Mouse (Mus musculus) brown adipose tissue, adult 24 weeks (tissue): ENCODE results near the gene Gbgt1. TPM values are rescaled to one million over a fixed set of nuclear protein-coding genes. Genes with fewer than 3 reads are reported as not detected.

ENCODE experiments used
- H3K27ac ChIP-seq: fragments of 200-500 bp; replicated peaks from 2 replicates; pipeline ENCODE4 v1.5.1; 2012; ENCODE audit warnings: low read depth, mild to moderate bottlenecking, low read length
- H3K4me1 ChIP-seq: fragments of 200-500 bp; 2 replicates; pipeline ENCODE4 v1.6.1; 2012; ENCODE audit warnings: low read length, mixed read lengths; ENCODE audit not compliant: control insufficient read depth, insufficient read depth, insufficient read length
- H3K4me3 ChIP-seq: fragments of 200-500 bp; 2 replicates; pipeline ENCODE4 v1.5.1; 2012; ENCODE audit warnings: low read depth, mild to moderate bottlenecking, low read length, moderate library complexity; ENCODE audit not compliant: insufficient read depth
- polyA plus RNA-seq: library from polyadenylated mRNA; stranded (reverse); fragments of >200 nt; gene quantifications from 2 replicates; pipeline ENCODE4 v1.2.4, GENCODE M21; 2012; ENCODE audit not compliant: missing spikeins, insufficient read depth, insufficient read length

Gbgt1 gene
- polyA plus RNA-seq, 1 experiment: not detected

DNA sequence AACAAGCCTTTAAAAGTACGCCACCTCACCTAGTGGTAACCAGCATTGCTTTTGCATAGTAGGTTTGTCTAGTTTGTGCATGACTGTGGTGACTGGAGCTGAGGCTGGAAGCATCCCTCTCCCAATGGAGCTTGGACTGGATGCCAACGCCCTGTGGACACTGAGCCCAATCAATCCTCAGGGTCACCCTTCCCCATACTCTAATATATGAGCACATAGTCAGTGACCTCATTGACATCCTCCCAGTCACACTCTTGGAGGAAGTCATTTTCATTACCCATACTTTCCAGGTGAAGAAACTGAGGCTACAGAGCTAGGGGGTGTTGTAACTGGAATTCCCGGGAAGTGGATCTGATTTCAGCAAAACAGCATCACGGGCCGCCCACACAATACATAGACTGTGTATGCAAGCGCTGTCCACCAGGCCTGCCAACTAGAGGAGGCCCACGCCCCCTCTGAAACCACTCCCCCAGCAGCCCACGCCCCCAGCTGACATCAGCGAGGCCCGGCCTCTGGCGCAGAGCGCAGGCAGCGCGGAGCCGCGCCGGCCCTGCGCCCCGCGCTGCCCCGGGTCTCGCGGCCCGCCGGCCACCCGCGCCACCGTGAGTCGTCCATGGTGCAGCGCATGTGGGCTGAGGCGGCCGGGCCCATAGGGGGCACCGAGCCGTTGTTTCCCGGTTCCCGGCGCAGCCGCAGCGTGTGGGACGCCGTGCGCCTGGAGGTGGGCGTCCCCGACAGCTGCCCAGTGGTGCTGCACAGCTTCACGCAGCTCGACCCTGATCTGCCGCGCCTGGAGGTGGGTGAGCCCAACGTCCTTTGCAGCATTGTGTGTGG is 36.5 kb downstream of the Gbgt1 start:
- Histone ChIP-seq H3K27ac (peak overlapping the region; percentile 73), H3K4me1 (peaks cover 48% of the 10 kb centered on the region), H3K4me3 (peak overlapping the region; percentile 69)

DNA sequence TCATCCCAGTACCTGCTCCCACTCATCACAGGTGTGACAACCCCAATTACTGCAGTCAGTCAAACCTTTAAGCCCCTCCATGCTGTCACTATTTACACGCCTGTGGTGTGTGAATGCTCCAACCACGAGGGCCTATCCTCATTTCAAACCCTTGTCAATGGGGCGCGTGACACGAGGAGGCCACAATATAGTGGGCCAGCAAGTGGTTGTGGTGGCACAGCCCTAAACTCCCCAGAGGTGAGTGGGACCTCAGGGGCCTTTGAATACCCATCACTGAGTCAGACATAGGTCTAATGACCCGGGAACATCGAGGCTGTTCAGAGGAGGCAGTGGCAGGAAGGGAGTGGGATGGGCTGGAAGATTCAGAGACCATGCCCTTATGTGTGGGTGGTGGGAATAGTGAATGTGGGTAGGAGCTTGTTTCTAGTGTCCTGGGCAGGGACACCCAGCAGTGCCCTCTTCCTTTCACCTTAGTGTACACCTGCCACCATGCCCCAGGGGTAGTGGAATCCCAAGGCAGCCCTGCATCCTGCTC is 37.3 kb downstream of the Gbgt1 start:
- Histone ChIP-seq H3K4me3 (peak overlapping the region; percentile 69), H3K27ac (peak overlapping the region; percentile 73), H3K4me1 (peaks cover 54% of the 10 kb centered on the region)

DNA sequence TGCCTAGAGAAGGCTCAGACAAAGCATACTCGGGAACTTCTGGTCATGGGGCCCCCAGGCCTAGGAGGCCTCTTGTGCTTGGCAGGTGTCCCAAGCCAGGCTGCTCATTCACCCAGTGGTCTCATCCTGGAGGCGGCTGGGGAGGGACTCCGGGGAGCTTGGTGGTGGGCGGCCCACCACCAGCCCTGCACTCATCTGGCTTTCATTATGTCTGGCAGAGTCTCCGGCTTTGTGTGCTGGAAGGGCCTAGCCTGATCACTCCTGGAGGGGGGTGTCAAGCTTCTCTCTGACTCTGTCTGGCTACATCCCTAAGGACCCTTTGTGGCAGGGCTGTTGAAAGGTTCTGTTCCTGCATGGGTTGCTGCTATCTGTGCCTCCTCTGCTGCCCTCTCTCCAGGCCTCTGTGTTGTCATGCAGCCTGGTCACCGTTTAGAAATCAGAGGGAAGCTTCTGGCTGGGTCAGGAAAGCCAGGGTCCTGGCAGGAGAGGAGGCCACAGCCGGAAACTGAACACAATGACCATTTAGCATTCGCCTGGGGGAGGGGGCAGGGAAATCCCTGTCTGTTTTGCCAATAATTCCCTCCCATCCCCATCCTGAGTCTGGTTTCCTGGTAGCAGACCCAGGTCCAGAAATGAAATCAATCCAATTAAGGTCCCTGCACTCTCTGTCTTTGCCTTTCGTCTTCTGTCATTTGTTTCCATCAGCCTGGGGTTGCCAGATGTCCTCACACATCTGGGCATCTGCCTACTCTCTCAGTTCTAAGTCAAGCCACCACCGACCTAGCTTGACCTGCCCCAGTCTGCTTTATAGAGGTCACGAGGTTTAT is 38.0 kb downstream of the Gbgt1 start:
- Histone ChIP-seq H3K4me1 (peaks cover 55% of the 10 kb centered on the region), H3K4me3 (peak overlapping the region; percentile 69), H3K27ac (peak overlapping the region; percentile 73)

DNA sequence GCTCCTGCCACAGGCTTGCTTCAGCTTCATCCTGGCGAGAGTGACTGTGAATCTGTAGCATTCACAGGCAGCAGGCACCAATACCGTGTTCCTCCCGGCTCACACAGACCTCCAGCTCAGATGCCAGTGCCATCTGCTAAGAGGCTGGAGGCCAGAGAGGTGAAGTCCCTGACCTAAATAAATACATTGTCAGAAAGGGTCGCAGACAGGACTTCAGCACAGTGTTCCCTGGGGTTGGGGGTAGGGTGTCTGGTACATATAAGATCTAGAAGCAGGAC is 38.5 kb downstream of the Gbgt1 start:
- Histone ChIP-seq H3K27ac (peak overlapping the region; percentile 73; the same call in 1 of the 2 replicates), H3K4me1 (peaks cover 55% of the 10 kb centered on the region), H3K4me3 (peak overlapping the region; percentile 69)

DNA sequence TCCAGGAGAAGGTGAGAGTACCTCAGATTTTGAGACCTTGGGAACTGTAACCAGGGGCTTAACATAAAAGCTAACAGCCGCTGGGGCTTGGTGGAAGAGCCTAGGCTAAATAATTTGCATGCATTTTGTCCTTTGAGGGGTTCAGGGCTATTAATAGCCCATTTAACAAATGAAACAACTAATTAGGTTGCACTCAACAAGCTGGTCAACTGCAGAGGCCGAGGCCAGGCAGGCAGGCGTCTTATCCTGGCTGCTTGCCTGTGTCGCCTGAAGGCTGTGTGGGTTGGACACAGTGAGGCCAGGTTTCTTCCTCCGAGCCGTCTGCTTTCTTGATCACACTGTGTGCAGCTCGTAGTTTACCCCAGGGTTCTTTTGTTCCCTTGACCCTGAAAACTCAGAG is 39.0 kb downstream of the Gbgt1 start:
- Histone ChIP-seq H3K4me3 (peak overlapping the region; percentile 69), H3K27ac (0 out of 2 replicates have a peak overlapping the region, but pooled peaks have one; percentile 73), H3K4me1 (peaks cover 56% of the 10 kb centered on the region)

DNA sequence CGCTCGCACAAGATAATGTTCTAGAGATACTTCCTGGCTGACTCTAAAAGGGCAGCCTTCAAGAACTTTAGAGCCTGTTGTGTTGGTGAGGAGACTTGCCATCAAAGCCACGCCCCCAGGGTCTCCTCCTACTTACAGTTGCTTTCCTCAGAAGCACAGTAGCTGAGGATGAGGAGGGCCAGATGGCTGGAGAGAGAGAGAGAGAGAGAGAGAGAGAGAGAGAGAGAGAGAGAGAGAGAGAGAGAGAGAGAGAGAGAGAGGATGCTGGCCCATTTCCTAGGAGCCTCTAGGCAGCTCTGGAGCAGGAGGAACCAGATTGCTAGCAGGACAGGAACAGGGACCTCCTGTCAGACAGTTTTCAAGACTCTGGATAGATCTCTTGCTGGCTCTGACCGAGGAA is 39.5 kb downstream of the Gbgt1 start:
- H3K4me3 ChIP-seq: no peak overlapping the region
- peak overlapping the region; percentile 42 for H3K27ac ChIP-seq
- H3K4me1 ChIP-seq: peaks cover 59% of the 10 kb centered on the region

DNA sequence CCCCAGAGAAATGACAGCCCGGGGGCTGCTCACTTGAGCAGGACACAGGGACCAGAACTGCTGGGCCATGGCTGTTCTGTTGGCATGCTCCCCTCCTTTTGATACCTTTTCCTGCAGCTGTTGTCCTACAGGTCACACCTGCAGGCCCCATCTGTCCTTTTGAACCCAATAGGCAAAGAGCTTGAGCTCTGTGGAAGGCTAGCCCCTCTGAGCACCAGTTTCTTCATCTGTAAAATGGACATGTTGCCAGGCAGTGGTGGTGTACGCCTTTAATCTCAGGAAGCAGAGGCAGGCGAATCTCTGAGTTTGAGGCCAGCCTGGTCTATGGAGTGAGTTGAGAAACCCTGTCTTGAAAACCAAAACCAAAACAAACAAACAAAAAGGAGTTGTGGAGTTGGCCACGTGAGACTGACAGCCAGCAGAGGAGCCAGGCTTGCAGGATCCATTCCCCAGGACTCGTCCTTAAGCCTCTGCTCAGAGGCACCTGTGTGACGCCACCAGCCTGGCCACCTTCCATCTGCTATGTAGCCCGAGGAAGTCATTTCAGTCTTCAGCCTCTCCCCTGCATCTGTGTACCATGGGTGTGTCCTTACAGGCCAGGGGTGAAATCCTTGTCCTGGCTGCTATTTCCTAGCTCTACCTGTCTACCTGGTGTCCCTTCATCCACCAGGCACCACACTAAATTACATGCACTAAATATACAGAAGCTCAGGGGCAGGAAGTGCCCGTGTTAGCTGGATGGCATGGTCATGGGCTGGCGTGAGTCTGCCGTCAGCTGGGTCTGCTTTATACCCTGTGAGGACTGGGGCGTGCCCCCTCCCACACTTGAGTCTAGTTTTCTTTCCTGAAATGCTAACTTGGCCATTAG is 40.3 kb downstream of the Gbgt1 start:
- H3K4me3 ChIP-seq: no peak overlapping the region
- H3K4me1 ChIP-seq: peaks cover 59% of the 10 kb centered on the region
- peak overlapping the region; percentile 42; the same call in 1 of the 2 replicates for H3K27ac ChIP-seq

DNA sequence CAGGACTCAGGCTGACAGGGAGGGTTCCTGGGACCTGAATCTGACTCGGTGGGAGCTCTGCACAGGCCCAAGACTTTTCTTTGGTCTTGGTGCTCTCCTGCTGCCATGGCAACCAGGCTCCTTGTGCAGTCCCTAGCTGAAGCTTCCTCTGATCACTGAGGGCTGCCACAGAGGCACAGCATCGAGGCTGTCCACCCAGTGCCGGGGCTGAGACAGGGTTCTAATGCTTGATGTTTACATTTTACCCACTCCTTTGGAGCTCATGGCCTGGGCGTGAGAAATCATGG is 40.9 kb downstream of the Gbgt1 start:
- Histone ChIP-seq H3K4me3 (no peak overlapping the region), H3K27ac (no peak overlapping the region), H3K4me1 (peaks cover 59% of the 10 kb centered on the region)

DNA sequence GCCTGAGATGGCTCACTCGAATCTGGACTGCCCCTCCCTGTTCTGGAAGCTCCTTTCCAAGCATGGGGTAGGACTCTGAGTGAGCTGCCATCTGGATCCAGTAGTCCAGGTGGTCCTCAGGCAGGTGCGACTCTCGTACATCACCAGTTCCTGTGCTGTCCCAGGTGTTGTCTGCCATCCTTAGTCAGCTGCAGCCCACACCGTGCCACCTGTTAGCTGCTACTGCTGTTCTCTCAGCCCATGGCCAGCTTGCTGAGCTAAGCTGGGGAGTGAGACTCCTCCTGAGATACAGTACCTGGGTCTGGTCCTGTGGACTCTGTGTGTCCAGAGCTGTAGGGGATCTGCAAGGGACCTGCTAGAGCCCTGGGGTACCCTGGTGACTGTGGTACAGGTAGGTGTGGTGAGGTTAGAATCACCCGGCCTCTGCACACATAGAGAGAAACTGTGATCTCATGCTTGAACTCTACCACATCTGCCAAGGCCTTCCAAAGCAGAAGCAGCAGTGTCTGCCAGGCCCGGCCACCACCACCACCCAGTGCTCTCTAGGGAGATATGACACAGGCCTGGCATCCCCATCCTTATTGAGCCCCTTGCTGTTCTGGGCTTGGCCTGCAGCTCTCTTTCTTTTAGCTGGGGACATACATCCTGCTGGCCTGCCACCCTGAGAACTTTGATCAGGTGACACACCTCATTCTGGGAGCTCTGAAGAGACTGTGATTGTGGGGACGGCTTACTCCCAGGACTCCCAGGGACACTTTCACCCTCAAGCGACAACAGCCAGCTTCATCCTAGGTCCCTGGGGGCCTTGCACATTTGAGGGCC is 41.5 kb downstream of the Gbgt1 start:
- Histone ChIP-seq H3K4me3 (no peak overlapping the region), H3K27ac (0 out of 2 replicates have a peak overlapping the region, but pooled peaks have one; percentile 23), H3K4me1 (peaks cover 55% of the 10 kb centered on the region)

DNA sequence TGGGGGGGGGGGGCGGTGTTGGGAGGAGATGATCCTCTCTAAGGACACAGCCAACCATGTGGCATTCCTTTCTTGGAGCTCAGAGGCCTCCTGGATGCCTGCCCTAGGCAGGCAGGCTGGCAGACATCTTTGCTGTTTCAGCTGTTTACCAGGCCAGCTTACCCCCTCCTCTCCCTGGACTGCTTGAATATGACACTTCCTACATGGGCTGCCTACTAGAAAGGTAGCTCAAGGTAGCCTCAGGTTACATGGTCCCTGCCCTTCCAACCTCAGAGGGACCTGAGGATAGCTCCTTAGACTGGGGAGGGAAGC is 42.1 kb downstream of the Gbgt1 start:
- Histone ChIP-seq H3K4me1 (peaks cover 55% of the 10 kb centered on the region), H3K27ac (peak overlapping the region; percentile 65), H3K4me3 (no peak overlapping the region)

DNA sequence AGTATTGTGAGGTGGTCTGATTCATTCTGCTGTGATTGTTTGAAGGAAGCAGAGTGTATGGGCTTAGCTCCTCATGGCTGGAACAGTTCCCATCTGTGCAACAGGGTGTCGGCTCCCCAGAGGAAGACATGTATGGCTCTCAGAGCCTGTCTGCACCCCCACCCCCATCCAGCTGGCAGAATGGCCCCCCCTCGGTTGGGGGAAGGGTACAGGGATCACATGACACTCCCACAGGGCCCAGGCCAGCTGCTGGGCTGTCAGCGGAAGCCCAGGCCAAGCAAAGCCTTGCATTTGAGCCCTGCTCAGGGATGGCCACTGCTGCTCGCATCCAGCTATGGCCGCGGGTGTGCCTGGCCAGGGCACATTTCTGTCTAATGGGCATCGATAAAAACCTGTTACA is 42.5 kb downstream of the Gbgt1 start:
- Histone ChIP-seq H3K4me1 (peaks cover 55% of the 10 kb centered on the region), H3K4me3 (no peak overlapping the region), H3K27ac (peak overlapping the region; percentile 65)

DNA sequence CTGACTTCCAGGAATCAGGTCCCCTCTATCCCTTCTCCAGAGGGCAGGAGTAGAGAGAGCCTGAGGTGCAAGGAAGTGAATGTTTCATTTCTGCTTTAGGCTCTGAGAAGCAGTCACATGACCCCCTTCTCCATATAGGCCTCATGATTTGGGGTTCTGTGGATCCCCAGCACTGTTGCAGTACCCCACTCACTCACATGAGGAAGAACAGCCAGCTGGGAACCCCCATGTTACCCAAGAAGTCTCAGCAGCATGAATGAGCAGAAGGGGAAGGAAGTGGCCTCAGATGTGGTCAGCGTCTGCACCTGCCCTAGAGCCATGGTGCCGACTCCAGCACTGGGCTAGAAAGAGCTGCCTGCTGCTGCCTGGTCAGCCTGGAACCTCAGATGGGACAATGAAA is 43.3 kb downstream of the Gbgt1 start:
- H3K27ac ChIP-seq: peak overlapping the region; percentile 50
- peaks cover 55% of the 10 kb centered on the region for H3K4me1 ChIP-seq
- H3K4me3 ChIP-seq: no peak overlapping the region

DNA sequence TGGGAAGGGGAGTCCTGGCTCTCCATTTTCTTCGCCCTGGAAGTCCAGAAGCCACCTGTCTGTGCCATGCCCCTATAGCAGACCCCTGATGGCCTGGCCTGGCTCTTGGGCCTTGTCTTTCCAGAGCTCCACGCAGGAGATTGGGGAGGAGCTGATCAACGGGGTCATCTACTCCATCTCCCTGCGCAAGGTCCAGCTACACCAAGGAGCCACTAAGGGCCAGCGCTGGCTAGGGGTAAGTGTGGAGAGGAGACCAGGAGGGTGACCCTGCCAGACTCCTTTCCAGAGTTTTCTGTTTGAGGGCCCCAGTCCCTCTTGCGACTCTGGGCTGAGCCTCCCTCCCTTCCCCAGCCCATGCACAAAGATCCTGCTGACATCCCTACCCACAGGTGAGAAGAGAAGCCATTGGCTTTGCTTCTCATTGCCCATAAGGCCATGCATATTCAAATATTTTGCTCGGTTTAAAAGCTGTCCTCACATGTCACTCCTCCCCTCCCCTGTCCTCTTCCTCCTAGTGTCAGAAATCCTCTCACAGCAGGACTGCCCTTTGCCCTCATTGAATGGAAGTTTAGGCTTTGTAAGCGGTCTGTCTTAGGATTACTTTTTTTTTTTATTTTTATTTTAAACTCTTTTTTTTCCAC is 44.0 kb downstream of the Gbgt1 start:
- H3K4me1 ChIP-seq: peaks cover 47% of the 10 kb centered on the region
- H3K4me3 ChIP-seq: no peak overlapping the region
- 0 out of 2 replicates have a peak overlapping the region, but pooled peaks have one; percentile 20 for H3K27ac ChIP-seq

DNA sequence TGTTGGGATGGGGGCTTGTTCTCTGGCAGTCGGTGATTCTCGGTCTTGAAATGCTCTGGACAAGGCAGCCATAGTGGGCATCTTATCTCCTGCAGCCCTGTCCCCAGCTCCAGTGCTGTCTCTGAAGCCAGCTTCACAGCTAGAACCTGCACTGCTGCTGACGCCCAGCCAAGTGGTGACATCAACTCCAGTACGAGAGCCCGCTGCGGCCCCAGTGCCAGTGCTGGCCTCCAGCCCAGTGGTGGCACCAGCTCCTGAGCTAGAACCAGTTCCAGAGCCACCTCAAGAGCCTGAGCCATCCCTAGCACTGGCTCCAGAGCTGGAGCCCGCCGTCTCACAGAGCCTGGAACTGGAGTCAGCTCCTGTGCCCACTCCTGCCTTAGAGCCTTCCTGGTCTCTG is 47.2 kb downstream of the Gbgt1 start:
- Histone ChIP-seq H3K4me1 (peaks cover 21% of the 10 kb centered on the region), H3K4me3 (no peak overlapping the region), H3K27ac (no peak overlapping the region)
